Comparison of ENCODE assay signal across 17 mouse cellular contexts in the genomic region with DNA sequence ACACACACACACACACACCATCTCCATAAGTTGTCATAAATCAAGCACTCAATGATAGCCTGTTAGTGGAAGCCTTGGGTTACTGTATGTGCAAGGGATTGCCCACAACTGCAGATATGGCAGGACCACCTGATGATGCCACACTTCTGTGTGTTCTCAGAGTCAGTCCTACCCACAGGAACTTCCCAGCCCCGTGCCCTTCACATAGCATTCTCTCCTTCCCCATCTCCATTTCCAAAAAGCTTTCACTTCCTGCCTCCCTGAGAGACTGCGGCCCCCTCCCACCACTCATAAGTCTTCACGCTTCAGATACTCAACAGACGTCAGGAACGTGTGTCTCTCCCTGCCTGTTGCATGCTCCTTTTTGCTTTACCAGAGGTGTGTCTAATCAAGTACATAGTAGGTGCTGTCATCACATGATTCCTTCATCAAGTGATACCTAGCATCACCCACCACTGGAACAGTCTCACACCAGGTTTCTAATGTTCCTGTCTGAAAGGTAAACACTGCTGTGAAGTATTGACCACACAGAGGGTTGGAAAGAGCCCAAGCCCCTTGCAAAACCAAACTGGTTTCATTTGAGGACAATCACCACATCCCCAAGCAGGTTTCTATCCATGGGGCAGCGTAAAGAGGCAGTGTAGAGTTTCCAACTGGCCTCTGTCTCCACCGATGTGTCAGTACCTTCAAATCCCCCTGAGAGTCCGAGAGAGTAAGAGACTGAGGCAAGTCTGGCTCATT. TPM values are rescaled to one million over a fixed set of nuclear protein-coding genes. Genes with fewer than 3 reads are reported as not detected.
A peak's percentile ranks its signal among the peaks of the same experiment; 100 is the strongest.
DNase-seq lines count a peak whose midpoint lies in the region; ATAC-seq and TF ChIP-seq lines count a peak whose summit lies in the region.
"Had no signal": no experiment of that assay in that cellular context is flagged by ENCODE, and none has a peak within 500 bp of the region (broad histone marks: within the 10 kb centered on the region; RNA-seq: fewer than 3 reads in every experiment).

No protein-coding gene starts in this region.

- no peak overlapping the region for H3K4me2 ChIP-seq in forebrain, embryonic 14.5 days (ENCODE audit: low read length)
- peak overlapping the region; percentile 75; the same call in 1 of the 2 replicates for H3K4me2 ChIP-seq in heart, postnatal 0 days (ENCODE audit: low read depth, low read length)
- no peak overlapping the region; the same call in 1 of the 2 replicates for H3K4me2 ChIP-seq in CH12.LX (ENCODE audit: insufficient read depth, low read depth, poor library complexity, severe bottlenecking)
- H3K4me2 ChIP-seq: hindbrain, embryonic 14.5 days; neural tube, embryonic 13.5 days had no signal

- TF ChIP-seq RAD21 in CH12.LX (IDR thresholded peaks at IDR 0.05; ENCODE audit: low read depth, low read length) = no peak

- 70% methylated on average over 8 of the region's 8 CpGs for WGBS in forebrain, embryonic 10.5 days
- 65% methylated on average over 8 of the region's 8 CpGs for WGBS in forebrain, embryonic 14.5 days
- WGBS in heart, postnatal 0 days = 29% methylated on average over 8 of the region's 8 CpGs
- WGBS in heart, adult 2 months = 48% methylated on average over 8 of the region's 8 CpGs
- 55% methylated on average over 8 of the region's 8 CpGs for WGBS in limb, embryonic 10.5 days

- no peak overlapping the region for H3K9ac ChIP-seq in forebrain, embryonic 14.5 days (ENCODE audit: low read length)
- H3K9ac ChIP-seq in heart, postnatal 0 days (replicated peaks; ENCODE audit: low read depth, low read length) = no peak overlapping the region
- no peak overlapping the region for H3K9ac ChIP-seq in heart, adult 2 months (ENCODE audit: low read depth, low read length)
- no peak overlapping the region for H3K9ac ChIP-seq in CH12.LX (ENCODE audit: insufficient read depth, low read depth)
- H3K9ac ChIP-seq: hindbrain, embryonic 14.5 days had no signal

- dilution Hi-C loops in CH12.LX (cut with MboI; ENCODE audit: extremely low pct_ligation_motif_present, extremely low pct_unique_long_range_greater_than_20kb, low sequenced_read_pairs) = no loop called here

- no peaks in the 10 kb centered on the region for H3K79me2 ChIP-seq in heart, adult 2 months (replicated peaks; ENCODE audit: control insufficient read depth, insufficient read depth, low read length)
- no peaks in the 10 kb centered on the region for H3K79me2 ChIP-seq in CH12.LX (replicated peaks; ENCODE audit: control insufficient read depth, extremely low read depth, insufficient read depth, poor library complexity, severe bottlenecking)

- peaks cover 61% of the 10 kb centered on the region for H3K4me1 ChIP-seq in forebrain, embryonic 10.5 days
- H3K4me1 ChIP-seq in forebrain, embryonic 14.5 days (ENCODE audit: control insufficient read depth, insufficient read depth, low read length) = peaks cover 4% of the 10 kb centered on the region; the same call in 1 of the 2 replicates
- H3K4me1 ChIP-seq in heart, postnatal 0 days (ENCODE audit: control insufficient read depth, insufficient read depth) = peaks cover 37% of the 10 kb centered on the region
- peaks cover 8% of the 10 kb centered on the region for H3K4me1 ChIP-seq in heart, adult 2 months (ENCODE audit: control insufficient read depth, insufficient read depth, low read length)
- peaks cover 18 to 50% of the 10 kb centered on the region in 2 experiments for H3K4me1 ChIP-seq in CH12.LX (ENCODE audit: control insufficient read depth in 1 of 2, insufficient read depth in 2 of 2)
- peaks cover 79% of the 10 kb centered on the region for H3K4me1 ChIP-seq in limb, embryonic 10.5 days

- no peak for DNase-seq in forebrain, embryonic 10.5 days (ENCODE audit: extremely low spot score, low spot score)
- DNase-seq in forebrain, embryonic 14.5 days (ENCODE audit: low spot score) = no peak
- DNase-seq in heart, postnatal 0 days (ENCODE audit: low spot score) = no peak
- no peak for DNase-seq in heart, adult 2 months
- DNase-seq in CH12.LX (ENCODE audit: extremely low read depth) = peak; percentile 44
- no peak for DNase-seq in limb, embryonic 10.5 days (ENCODE audit: low spot score)
- no peak for DNase-seq in thymus, postnatal 4 days
- no peak for DNase-seq in right cerebral cortex, adult 18-20 months
- DNase-seq: adrenal gland, postnatal 25 days; cerebellum, adult 9-11 months; gastrocnemius, postnatal 25 days; kidney, adult 11 months; kidney, postnatal 4 days; lung, adult 2 months had no signal

- H3K27ac ChIP-seq in forebrain, embryonic 10.5 days = peak overlapping the region; percentile 5; the same call in 1 of the 2 replicates
- no peak overlapping the region for H3K27ac ChIP-seq in forebrain, embryonic 14.5 days (ENCODE audit: low read depth, low read length)
- H3K27ac ChIP-seq in heart, postnatal 0 days (ENCODE audit: low read depth) = peak overlapping the region; percentile 86
- H3K27ac ChIP-seq in heart, adult 2 months = no peak overlapping the region
- no peak overlapping the region for H3K27ac ChIP-seq in CH12.LX (ENCODE audit: insufficient read depth, low read depth)
- H3K27ac ChIP-seq in limb, embryonic 10.5 days = peak overlapping the region; percentile 88
- H3K27ac ChIP-seq: hindbrain, embryonic 14.5 days; neural tube, embryonic 13.5 days had no signal

- in situ Hi-C loops in CH12.LX (cut with MboI; ENCODE audit: low pct_ligation_motif_present, low pct_unique_long_range_greater_than_20kb, low sequenced_read_pairs) = loop anchor here (10.0 kb wide), 1 partner anchor 467 kb away; no protein-coding TSS in a partner anchor

- H3K9me3 ChIP-seq in forebrain, embryonic 10.5 days = no peaks in the 10 kb centered on the region
- H3K9me3 ChIP-seq in forebrain, embryonic 14.5 days (replicated peaks; ENCODE audit: control insufficient read depth, low read length) = no peaks in the 10 kb centered on the region
- no peaks in the 10 kb centered on the region for H3K9me3 ChIP-seq in heart, postnatal 0 days (replicated peaks; ENCODE audit: control insufficient read depth, low read length)
- H3K9me3 ChIP-seq in CH12.LX (replicated peaks; ENCODE audit: low read length) = no peaks in the 10 kb centered on the region
- H3K9me3 ChIP-seq in limb, embryonic 10.5 days (replicated peaks) = no peaks in the 10 kb centered on the region
- H3K9me3 ChIP-seq: megakaryocyte, embryonic 14.5 days; neural tube, embryonic 13.5 days had no signal

- no peak for TF ChIP-seq EP300 in heart, postnatal 0 days (IDR thresholded peaks at IDR 0.05; ENCODE audit: low read depth)
- TF ChIP-seq EP300 in heart, adult 2 months (IDR thresholded peaks at IDR 0.05; ENCODE audit: insufficient read depth, low read depth, low read length) = no peak
- TF ChIP-seq EP300 in CH12.LX (IDR thresholded peaks at IDR 0.05; ENCODE audit: low read length) = no peak

- TF ChIP-seq POLR2A in heart, adult 2 months (IDR thresholded peaks at IDR 0.05; ENCODE audit: insufficient read depth, low read depth, low read length) = no peak
- no peak for TF ChIP-seq POLR2A in CH12.LX (IDR thresholded peaks at IDR 0.05; ENCODE audit: low read depth, low read length)

- H3K36me3 ChIP-seq in forebrain, embryonic 10.5 days (replicated peaks) = no peaks in the 10 kb centered on the region
- H3K36me3 ChIP-seq in forebrain, embryonic 14.5 days (ENCODE audit: control insufficient read depth, insufficient read depth, low read length) = no peaks in the 10 kb centered on the region
- H3K36me3 ChIP-seq in heart, postnatal 0 days (replicated peaks; ENCODE audit: control insufficient read depth, insufficient read depth, low read length) = no peaks in the 10 kb centered on the region
- H3K36me3 ChIP-seq in heart, adult 2 months (ENCODE audit: control insufficient read depth, insufficient read depth, low read length) = no peaks in the 10 kb centered on the region
- H3K36me3 ChIP-seq in CH12.LX (replicated peaks in 1 of 2; ENCODE audit: control insufficient read depth in 1 of 2, insufficient read depth in 1 of 2, low read length in 1 of 2) = no peaks in the 10 kb centered on the region
- no peaks in the 10 kb centered on the region for H3K36me3 ChIP-seq in limb, embryonic 10.5 days
- H3K36me3 ChIP-seq: neural tube, embryonic 13.5 days had no signal

- H3K4me3 ChIP-seq in forebrain, embryonic 10.5 days = no peak overlapping the region
- no peak overlapping the region for H3K4me3 ChIP-seq in forebrain, embryonic 14.5 days (ENCODE audit: low read depth, low read length)
- H3K4me3 ChIP-seq in heart, postnatal 0 days (ENCODE audit: low read depth, low read length) = no peak overlapping the region
- no peak overlapping the region for H3K4me3 ChIP-seq in heart, adult 2 months
- no peak overlapping the region for H3K4me3 ChIP-seq in CH12.LX (replicated peaks in 1 of 3; ENCODE audit: low read depth in 2 of 3, low read length in 2 of 3, poor library complexity in 1 of 3)
- no peak overlapping the region for H3K4me3 ChIP-seq in limb, embryonic 10.5 days
- H3K4me3 ChIP-seq: neural tube, embryonic 13.5 days had no signal

- intact Hi-C loops in heart, adult 2 months (cut with DNase I) = loop anchor here (2.0 to 10.0 kb wide), 4 partner anchors 113 to 470 kb away; no protein-coding TSS in a partner anchor

- peaks cover 58% of the 10 kb centered on the region for H3K27me3 ChIP-seq in forebrain, embryonic 10.5 days (ENCODE audit: poor library complexity, severe bottlenecking)
- H3K27me3 ChIP-seq in forebrain, embryonic 14.5 days (replicated peaks; ENCODE audit: control insufficient read depth, insufficient read depth, low read length) = 0 out of 2 replicates have a peak, but pooled peaks cover 6% of the 10 kb centered on the region
- H3K27me3 ChIP-seq in heart, postnatal 0 days (ENCODE audit: control insufficient read depth, insufficient read depth, low read length) = no peaks in the 10 kb centered on the region
- H3K27me3 ChIP-seq in heart, adult 2 months (ENCODE audit: control insufficient read depth, insufficient read depth, low read length) = no peaks in the 10 kb centered on the region
- H3K27me3 ChIP-seq in CH12.LX (replicated peaks) = peaks cover 5% of the 10 kb centered on the region
- H3K27me3 ChIP-seq in limb, embryonic 10.5 days (ENCODE audit: low read depth, poor library complexity, severe bottlenecking) = peaks cover 7% of the 10 kb centered on the region; the same call in 1 of the 2 replicates

- TF ChIP-seq CTCF in heart, postnatal 0 days (IDR thresholded peaks at IDR 0.05; ENCODE audit: low read depth) = no peak
- no peak for TF ChIP-seq CTCF in heart, adult 2 months (IDR thresholded peaks at IDR 0.05)
- TF ChIP-seq CTCF in CH12.LX (conservative IDR thresholded peaks at IDR 0.05 in 1 of 2, IDR thresholded peaks at IDR 0.05 in 1 of 2; ENCODE audit: low read depth in 2 of 2, low read length in 2 of 2) = no peak

- no peak for ATAC-seq in forebrain, embryonic 14.5 days
- ATAC-seq in heart, postnatal 0 days (ENCODE audit: insufficient read depth, low read depth) = no peak

RNA-seq across cellular contexts. Expression of gene Igf1, which starts 0.7 kb away (rescaled TPM):
- polyA plus RNA-seq in forebrain, embryonic 10.5 days (2016; fragmentation: Nextera tagmentation; extraction: Ambion mirVana) = 30.0 and 35.5 TPM in 2 replicates
- polyA plus RNA-seq in forebrain, embryonic 14.5 days (2014; fragmentation: Nextera tagmentation; extraction: Ambion mirVana) = 5.0 and 6.6 TPM in 2 replicates
- total RNA-seq in heart, postnatal 0 days (2014; rRNA removed; ENCODE audit: low replicate concordance) = 10.0 and 12.6 TPM in 2 replicates
- 23.4 and 26.8 TPM in 2 replicates for polyA plus RNA-seq in heart, postnatal 0 days (2015; fragmentation: Nextera tagmentation; extraction: Ambion mirVana)
- total RNA-seq in heart, adult 2 months (2021) = 10 to 100 TPM; 11.7 to 15.7 TPM
- 16.9 and 19.8 TPM in 2 replicates for polyA plus RNA-seq in heart, adult 2 months (2012; rRNA removed)
- not detected in 2 replicates for total RNA-seq in CH12.LX (2012; rRNA removed)
- not detected in 2 replicates for total RNA-seq in CH12.LX (2014; rRNA removed)
- polyA plus RNA-seq in CH12.LX (2012; ENCODE audit: insufficient read length, low read depth) = 0.23 TPM in 1 of 2 replicates, not detected in the other
- 17.5 and 58.7 TPM in 2 replicates for polyA plus RNA-seq in limb, embryonic 10.5 days (2016; fragmentation: Nextera tagmentation; extraction: Ambion mirVana)

Comparison
In these comparisons a context has a peak if more than half of its experiments do, and no peak if none do; other contexts are left out.
1. H3K27ac ChIP-seq: peak in forebrain, embryonic 10.5 days (single experiment), heart, postnatal 0 days (single experiment) and limb, embryonic 10.5 days (single experiment); none in forebrain, embryonic 14.5 days (single experiment), heart, adult 2 months (single experiment) and CH12.LX (single experiment).